Mouse (Mus musculus) cerebellum, adult 2 months (tissue): ENCODE results near the gene Plekhj1.

ENCODE experiments used
- CTCF ChIP-seq: fragments of 200-500 bp; IDR thresholded peaks from 2 replicates; pipeline ENCODE4 v1.5.1; 2011; ENCODE audit warnings: low read depth, mild to moderate bottlenecking, control low read depth, low read length, moderate library complexity, borderline replicate concordance; ENCODE audit not compliant: insufficient read depth
- POLR2A ChIP-seq: fragments of 200-500 bp; IDR thresholded peaks from 2 replicates; pipeline ENCODE4 v1.6.1; 2011; ENCODE audit warnings: low read length, control low read depth, borderline replicate concordance; ENCODE audit not compliant: insufficient read depth

DNA sequence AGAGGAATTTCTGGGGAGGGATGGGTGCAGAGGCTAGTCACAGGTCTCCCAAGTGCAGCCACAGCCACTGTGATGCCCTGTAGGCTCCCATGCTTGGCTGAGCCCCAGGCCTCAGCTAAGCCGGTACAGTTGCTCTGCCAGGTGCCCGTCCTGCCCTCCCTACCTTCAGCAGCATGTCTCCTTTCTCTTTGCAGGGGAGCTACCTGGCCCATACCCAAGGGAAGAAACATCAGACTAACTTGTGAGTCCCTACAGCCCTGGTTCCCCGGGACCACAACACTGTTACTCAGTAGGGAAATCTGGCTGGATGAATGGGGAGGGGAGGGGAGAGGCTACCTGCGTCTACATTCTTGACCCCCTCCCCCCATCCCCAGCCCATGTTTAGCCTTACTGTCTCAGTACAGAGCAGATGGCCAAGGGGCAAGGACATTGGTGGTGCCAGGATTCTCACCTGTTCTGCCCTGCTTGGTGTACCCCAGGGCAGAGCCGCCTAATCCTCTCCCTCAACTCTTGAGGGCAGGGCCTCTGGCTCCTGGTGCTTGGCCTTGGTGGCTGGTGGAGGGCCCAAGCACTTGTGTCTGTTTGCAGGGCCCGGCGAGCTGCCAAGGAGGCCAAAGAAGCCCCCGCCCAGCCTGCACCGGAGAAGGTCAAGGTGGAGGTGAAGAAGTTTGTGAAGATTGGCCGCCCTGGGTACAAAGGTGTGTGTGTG lies 3.9 kb upstream of the Plekhj1 start:
- TF ChIP-seq CTCF (no peak), POLR2A (no peak)
